Mouse (Mus musculus): Measurements from ENCODE around the gene Fam216a.
"Not testable (repeated sequence)": the region's sequence is repeated elsewhere in the genome, so short reads cannot be mapped to it uniquely, and the experiment has no call there.

Fam216a gene

GRCm38 (mm10) chr5:122372192-122372769, at the start of gene Fam216a:
TSS of gene Fam216a (minus strand) at chr5:122372364.
- DNase-seq, result peak; percentile 98

- DNase-seq, result no peak
Measured at GRCm38 (mm10) chr5:122421271-122422068, 49.3 kb upstream of the Fam216a start, which contains the start of gene Anapc7. TSS of gene Anapc7 (plus strand) at chr5:122421693.

- not testable (repeated sequence) for DNase-seq
Measured at GRCm38 (mm10) chr5:122420676-122421075, 48.5 kb upstream of the Fam216a start.

DNA sequence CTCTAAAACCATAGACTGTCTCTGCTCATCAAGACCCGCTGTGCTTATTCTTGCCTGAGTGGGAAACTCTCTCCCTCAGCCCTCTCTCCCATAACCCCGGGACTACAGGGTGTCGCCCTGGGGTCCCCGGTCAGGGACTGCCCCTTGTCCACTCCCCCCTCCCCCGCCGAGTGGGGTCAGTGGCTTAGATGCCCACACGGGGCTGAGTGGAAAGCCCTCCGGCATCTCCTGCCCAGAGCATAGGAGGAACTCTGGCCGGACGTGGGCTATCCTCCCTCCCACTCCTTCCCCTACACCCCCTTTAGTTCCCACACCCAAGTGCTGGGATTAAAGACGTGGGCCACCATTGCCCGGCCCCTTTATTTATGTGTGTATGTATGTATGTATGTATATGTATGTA, 43.3 kb upstream of the Fam216a start:
- no peak for DNase-seq

DNA sequence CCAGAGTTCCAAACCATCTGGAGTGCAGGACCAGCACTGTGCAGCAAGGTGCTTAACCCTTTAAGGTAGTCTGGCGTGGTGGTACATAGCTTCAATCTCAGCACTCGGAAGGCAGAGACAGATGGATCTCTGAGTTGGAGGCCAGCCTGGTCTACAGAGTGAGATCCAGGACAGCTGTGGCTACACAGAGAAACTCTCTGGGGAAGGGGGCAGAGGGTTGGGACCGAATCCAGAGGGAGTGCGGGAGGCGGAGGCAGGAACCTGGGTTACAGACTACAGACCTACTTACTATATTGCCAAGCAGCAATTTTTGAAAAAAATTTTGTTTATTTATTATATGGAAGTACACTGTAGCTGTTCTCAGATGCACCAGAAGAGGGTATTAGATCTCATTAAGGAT, 42.2 kb upstream of the Fam216a start:
- DNase-seq, result no peak

DNA sequence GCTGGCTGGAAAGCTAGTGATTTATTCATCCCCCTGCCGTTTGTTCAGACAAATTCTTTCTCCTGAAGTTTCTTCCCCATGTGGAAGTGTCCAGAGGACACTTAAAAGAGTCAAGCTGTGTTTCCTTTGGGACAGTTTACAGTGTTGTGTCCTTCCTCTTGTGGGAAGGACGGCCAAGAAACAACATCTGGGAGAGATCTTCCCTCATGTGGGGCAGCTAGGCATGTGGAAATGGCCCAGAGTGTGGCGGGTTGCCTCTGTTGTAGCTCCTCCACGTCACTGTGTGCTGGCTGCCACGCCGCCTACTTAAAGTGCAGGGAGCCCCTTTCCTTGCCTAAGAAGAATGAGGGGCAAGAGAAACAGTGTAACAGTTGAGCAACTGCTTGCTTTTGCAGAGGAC, 40.7 kb upstream of the Fam216a start:
- DNase-seq, result no peak

- no peak for DNase-seq
Measured at GRCm38 (mm10) chr5:122411892-122412291, 39.7 kb upstream of the Fam216a start.

DNA sequence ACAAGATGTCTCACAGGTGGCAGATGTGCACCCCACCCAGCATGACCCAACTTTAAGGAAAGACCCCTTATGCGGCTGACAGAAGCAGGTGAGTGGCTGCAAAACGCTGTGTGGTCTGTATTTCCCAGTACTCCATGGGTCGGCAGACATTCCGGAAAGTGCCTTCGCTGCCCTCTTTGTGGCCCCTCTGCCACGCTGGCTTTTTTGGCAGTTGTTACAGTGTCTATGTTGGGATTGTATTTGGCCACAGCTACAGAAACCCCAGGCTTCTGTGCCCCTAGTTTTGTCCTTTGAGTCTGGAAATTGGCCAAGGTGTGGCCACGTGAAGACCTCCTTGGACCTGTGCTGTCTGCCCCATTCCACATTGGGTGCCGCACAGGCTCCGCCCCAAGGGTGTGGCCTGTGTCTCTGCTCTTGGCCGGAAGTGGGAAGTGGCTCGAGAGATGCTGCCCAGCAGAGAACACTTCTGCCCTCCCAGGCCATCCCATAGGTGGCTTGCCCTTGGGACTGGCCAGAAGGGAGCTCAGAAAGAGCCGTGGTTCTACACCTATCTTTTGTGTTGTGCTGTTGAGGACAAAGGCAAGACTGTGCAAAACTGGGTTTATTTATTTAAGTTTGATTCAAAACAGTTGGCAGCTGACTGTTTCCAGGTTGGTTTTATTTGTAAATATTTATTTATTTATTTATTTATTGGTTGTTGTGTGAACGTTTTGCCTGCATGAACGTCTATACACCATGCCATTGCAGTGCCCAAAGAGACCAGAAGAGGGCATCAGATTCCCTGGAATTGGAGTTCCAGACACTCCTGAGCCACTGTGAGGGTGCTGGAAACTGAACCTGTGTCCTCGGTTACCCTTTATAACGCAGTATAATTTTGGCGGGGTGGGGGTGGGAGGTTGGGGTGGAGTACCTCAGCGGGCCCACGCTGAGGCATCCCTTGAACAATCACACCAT, 37.8 kb upstream of the Fam216a start:
- no peak for DNase-seq

GRCm38 (mm10) chr5:122405537-122405936, 33.4 kb upstream of the Fam216a start:
- no peak for DNase-seq

- no peak for DNase-seq
Measured at GRCm38 (mm10) chr5:122403362-122403761, 31.2 kb upstream of the Fam216a start.

- DNase-seq, result no peak
Measured at GRCm38 (mm10) chr5:122402772-122403171, 30.6 kb upstream of the Fam216a start.

GRCm38 (mm10) chr5:122402160-122402559, 30.0 kb upstream of the Fam216a start:
- DNase-seq, result no peak

- DNase-seq, result peak; percentile 75
Measured at GRCm38 (mm10) chr5:122401303-122401640, 29.1 kb upstream of the Fam216a start.

- no peak for DNase-seq
Measured at GRCm38 (mm10) chr5:122400628-122401302, 28.6 kb upstream of the Fam216a start.

DNA sequence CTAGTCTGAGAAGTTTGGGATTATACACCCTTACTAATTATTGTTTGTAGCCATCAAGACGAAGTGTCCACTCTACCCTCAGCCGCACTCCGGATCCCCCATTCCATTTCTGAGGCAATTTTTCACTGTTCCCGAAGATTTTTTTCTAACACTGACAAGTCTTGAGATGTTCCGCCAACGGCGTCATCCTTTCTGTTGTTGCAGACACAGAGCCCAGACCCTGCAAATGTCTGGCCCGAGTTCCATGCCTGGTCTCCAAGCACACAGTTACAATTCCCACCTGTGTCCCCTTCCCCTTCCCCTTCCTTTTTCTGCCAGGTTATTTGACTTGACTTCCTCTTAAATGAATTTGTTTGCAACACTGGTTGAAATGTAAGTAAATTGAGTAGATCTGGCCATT, 27.7 kb upstream of the Fam216a start:
- DNase-seq, result no peak

- DNase-seq, result no peak
Measured at GRCm38 (mm10) chr5:122397495-122397894, 25.3 kb upstream of the Fam216a start.

DNA sequence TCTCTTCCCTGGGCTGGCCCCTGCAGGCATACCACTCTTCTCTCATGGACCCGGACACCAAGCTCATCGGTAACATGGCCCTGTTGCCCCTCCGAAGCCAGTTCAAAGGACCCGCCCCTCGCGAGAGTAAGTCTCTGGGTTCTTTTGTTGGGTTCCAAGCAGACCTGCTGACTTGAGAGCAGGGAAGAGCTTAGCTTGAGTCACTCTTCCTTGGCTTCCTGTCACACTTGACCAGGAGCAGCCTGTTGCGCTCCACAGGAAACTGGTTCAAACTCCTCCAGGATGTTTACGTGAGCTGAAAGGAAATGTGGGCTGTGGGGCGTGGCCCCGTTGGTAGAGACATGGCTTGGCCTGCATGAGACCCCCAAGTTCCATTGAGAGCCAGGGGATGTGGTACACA, 24.6 kb upstream of the Fam216a start:
- no peak for DNase-seq

DNA sequence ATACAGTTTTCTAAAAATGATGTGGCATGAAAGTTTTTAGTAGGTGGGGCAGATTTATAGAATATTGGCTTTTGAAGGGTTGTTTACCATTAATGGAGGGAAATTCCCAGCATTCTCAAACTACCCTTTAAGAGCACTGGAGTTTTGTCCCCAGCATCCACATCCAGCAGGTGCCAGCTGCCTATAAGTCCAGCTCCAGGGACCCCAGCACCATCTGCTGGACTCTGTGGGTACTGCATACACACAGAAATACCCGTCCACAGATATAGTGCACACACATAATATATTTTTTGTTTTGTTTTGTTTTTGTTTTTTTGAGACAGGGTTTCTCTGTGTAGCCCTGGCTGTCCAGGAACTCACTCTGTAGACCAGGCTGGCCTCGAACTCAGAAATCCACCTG, 21.7 kb upstream of the Fam216a start:
- peak; percentile 64 for DNase-seq

- no peak for DNase-seq
Measured at GRCm38 (mm10) chr5:122392227-122393004, 20.3 kb upstream of the Fam216a start.

DNA sequence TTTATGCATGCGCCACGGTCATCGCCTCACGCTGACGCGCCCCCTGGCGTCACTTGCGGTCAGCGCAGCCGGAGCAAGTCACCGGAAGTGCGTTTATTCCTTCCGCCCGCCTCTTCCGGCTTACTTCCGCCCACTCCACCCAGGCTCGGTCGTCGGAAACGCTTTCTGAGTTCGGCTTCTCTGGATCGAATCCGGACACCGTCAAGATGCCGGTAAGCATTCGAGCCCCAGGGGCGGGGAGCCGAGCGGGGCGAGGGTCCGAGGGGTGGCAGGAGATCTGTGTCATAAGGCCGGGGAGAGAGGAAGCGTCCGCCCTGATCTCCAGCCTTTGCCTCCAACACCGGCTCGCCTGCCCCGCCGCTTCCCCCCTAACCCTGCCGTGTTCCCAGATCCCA, 19.6 kb upstream of the Fam216a start, which contains the start of gene Arpc3:
TSS of gene Arpc3 (plus strand) at position 93 of the 395 bp plus-strand sequence.
- peak; percentile 90 for DNase-seq

GRCm38 (mm10) chr5:122391178-122391785, 19.1 kb upstream of the Fam216a start:
- DNase-seq, result no peak
